Mouse (Mus musculus): Measurements from ENCODE around the gene 1700102P08Rik.

1700102P08Rik gene

DNA sequence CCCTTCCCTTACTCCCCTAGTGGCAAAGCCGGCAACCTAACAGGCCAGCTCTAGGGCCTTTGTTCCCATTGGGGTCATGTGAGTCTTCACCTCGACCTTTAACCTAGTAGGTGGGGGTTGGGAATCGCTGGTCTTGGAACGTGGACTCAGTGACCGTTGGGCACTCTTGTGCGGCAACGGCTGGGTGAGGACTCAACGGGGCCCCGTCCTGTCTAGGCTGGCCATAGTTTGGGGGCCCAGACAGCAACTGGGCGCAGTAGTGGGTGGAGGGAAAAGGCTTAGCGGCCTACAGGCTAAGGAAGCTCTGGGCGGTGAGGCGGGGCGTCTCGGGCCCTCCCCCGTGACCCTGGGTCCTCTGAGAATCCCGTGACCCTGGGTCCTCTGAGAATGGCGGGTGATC, at the start of gene 1700102P08Rik:
Gene 1700102P08Rik (plus strand): TSS at position 130 of the 400 bp plus-strand sequence.
- no peak for DNase-seq (ENCODE audit: low spot score)

GRCm38 (mm10) chr9:108343331-108343730, 49.3 kb upstream of the 1700102P08Rik start:
- peak; percentile 21 for DNase-seq (ENCODE audit: low spot score)

DNA sequence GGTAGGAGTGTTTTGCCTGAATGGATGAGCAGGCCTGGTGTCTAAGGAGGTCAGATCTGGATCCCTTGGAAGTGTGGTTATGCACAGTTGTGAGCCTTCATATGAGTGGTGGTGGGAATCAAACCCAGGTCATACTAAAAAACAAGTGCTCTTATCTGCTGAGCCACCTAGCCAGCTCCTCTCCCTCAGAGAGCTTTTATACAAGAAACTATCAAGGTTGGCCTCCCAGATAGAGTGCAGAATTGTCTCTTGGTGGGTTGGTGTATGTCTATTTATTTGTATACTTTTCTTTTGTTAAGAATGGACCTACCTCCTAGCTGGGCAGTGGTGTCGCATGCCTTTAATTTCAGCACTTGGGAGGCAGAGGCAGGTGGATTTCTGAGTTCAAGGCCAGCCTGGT, 48.8 kb upstream of the 1700102P08Rik start:
- no peak for DNase-seq (ENCODE audit: low spot score)

- DNase-seq (ENCODE audit: low spot score), result no peak
Measured at GRCm38 (mm10) chr9:108344471-108344870, 48.1 kb upstream of the 1700102P08Rik start.

- peak; percentile 63 for DNase-seq (ENCODE audit: low spot score)
Measured at GRCm38 (mm10) chr9:108347024-108347423, 45.6 kb upstream of the 1700102P08Rik start.

DNA sequence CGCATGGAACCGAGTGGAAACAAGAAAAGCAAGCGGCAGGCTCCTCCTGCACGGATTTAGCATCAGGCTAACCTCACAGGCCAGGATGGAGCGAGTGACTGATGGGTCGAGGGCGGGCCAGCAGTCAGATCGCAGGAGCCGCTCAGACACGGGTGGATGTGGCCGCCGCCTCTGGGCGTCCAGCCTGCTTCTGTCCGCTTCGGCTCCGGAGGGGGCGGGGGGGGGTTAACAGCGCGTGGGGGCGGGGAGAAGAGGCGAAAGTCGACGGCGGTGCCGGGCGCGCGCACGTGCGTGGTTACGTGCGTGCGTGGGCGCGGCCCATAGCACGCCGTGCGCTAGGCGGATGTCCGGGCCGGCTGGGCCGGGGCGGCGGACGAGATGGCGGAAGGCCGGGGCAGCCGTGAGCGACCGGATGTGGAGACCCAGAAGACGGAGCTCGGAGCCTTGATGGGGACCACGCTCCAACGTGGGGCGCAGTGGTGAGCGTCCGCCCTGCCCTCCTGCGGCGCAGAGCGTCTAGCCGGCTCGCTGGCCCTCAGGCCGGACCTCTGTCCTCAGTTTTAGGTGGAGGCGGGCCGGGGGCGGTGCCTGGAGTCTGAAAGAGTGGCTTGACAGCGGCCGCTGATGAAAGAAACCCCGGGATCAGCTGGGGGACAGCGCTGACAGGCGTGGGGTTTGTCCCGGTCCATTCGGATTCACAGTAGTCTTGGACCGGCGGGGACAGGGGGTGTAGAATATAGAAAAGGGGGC, 44.9 kb upstream of the 1700102P08Rik start, which contains the start of gene Usp4:
Gene Usp4 (plus strand): TSS at position 314 of the 750 bp plus-strand sequence.
- DNase-seq (ENCODE audit: low spot score), result peak; percentile 89

GRCm38 (mm10) chr9:108348290-108348680, 44.3 kb upstream of the 1700102P08Rik start:
- peak; percentile 23 for DNase-seq (ENCODE audit: low spot score)

GRCm38 (mm10) chr9:108349727-108350126, 42.9 kb upstream of the 1700102P08Rik start:
- no peak for DNase-seq (ENCODE audit: low spot score)

DNA sequence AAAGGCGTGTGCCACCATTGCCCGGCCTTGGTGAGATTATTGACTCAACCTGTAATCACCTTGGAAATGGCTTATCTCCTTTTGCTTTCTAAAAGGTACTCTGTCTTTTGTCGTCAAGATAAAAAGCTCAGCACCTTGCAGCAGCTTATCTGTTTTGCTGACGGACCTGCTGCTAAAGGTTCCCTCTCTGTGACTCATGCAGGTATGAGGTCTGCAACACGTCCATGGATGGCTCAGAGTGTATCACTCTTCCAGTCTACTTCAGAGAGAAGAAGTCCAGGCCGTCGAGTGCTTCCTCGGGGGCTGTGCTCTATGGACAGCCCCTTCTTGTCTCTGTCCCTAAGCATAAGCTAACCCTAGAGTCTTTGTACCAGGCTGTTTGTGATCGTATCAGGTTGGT, 14.4 kb upstream of the 1700102P08Rik start:
- no peak for DNase-seq (ENCODE audit: low spot score)

GRCm38 (mm10) chr9:108378736-108379135, 13.9 kb upstream of the 1700102P08Rik start:
- no peak for DNase-seq (ENCODE audit: low spot score)

GRCm38 (mm10) chr9:108379294-108379693, 13.3 kb upstream of the 1700102P08Rik start:
- peak; percentile 10 for DNase-seq (ENCODE audit: low spot score)

GRCm38 (mm10) chr9:108381382-108381781, 11.2 kb upstream of the 1700102P08Rik start:
- DNase-seq (ENCODE audit: low spot score), result no peak

DNA sequence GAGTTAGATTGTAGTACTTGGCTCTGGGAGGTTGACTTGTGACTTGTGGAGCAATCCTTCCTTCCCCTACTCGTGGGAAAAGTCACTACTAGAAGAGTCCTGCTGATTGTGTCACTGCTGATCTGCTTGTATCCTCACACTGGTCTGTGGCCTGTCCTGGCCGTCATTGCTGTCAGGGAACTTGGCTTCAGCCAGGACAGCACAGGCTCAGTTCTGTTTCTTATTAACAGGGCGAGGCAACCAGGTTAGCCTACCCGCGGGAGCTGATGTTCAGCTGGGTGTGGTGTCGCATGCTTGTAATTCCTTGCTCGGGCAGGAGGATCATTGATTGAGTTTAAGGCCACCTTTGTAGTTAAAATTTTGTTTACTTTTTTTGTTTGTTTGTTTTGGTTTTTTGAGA, 7.6 kb upstream of the 1700102P08Rik start:
- DNase-seq (ENCODE audit: low spot score), result peak; percentile 14

GRCm38 (mm10) chr9:108386816-108387215, 5.8 kb upstream of the 1700102P08Rik start:
- DNase-seq (ENCODE audit: low spot score), result no peak

- DNase-seq (ENCODE audit: low spot score), result no peak
Measured at GRCm38 (mm10) chr9:108388601-108389000, 4.0 kb upstream of the 1700102P08Rik start.

DNA sequence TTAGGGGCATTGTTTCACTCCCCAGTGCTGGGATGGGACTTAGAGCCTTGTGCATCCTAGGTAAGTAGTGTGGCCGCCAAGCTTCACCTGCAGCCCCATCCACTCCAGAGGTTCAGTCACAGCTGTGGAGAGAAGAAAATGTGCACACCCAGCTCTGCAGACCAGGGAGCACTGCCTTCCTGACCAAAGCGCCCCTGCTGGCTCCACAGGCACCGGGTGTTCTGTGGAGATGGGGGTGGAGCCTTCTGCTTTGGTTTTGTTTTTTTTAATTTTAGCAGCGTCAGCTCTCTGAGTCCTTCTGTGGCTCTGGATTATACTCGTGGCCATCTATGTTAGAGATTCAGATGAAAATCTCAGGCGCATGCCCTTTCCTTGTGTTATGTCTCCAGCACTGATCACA, 3.4 kb upstream of the 1700102P08Rik start:
- no peak for DNase-seq (ENCODE audit: low spot score)

DNA sequence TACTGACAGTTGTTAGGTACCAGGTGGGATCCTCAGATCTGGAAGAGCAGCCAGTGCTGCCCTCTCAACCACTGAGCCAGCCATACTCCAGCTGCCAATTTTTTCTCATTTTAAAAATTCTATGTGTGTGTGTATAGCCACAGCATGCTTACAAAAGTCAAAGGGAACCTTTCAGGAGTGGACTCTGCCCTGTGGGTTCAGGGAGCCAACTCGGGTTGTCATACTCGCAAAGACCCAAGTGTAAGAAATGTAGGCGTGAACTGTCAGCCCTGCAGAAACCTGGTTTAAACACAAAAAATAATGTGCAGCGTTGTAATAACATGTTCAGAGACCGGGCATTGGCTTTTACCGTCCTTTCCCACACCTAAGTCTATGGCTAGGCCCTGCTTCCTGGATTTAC, 1.6 kb downstream of the 1700102P08Rik start:
- DNase-seq (ENCODE audit: low spot score), result no peak

- DNase-seq (ENCODE audit: low spot score), result no peak
Measured at GRCm38 (mm10) chr9:108395427-108395826, 2.8 kb downstream of the 1700102P08Rik start.

DNA sequence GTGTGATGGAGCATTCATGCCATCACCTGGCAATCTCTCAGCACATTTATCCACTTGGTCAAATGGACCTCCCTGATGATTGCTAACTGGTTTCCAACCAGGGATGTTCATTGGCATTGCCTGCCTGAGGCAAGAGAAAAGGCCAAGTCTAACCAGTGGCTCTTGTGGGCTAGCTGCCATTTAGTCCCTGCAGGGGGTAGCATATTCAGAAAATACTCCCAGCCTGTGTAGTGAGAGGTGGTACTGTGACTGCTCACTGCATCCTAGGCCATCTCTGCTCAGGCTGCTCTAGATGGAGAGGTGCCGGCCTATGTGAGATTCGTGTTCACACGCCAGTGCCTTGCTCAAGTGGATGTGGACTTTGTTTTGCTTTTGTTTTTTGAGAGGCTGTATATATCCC, 5.7 kb downstream of the 1700102P08Rik start:
- DNase-seq (ENCODE audit: low spot score), result no peak

DNA sequence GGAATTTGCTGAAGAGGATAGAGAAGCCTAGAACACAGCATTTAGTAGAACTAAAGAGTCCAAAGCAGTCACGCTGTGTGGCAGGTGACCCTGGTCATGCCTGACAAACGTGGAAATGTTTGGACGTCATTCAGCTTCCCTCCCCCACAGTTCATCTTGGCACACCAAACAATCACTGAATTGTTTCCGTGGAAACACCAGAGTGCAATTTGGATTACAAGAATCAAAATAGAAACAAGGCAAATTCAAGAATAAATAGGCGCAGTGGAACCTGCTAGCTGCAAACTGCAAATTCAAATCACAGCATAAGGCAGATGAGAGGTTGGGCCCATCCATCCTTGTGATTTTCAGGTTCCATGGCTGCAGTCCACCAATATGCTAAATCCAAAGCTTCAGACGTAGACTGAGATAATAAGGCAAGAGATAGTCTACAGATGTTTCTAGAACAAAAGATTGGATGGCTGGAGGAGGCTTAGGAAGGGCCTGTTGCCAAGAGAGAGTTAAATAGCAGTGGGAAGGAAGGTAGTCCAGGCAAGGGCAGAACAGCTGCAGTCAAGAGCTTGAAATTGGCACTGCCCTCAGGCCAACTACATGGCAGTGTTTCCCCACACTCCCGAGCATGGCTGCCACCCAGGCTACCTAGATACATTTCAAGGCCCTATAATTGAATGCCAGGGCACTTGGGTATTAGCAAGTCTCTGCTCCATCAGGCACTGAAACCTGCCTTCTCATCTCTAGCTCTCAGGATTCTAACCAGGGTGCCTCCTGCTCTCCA, 8.8 kb downstream of the 1700102P08Rik start:
- peak; percentile 10 for DNase-seq (ENCODE audit: low spot score)

GRCm38 (mm10) chr9:108403081-108403480, 10.5 kb downstream of the 1700102P08Rik start:
- DNase-seq (ENCODE audit: low spot score), result no peak

DNA sequence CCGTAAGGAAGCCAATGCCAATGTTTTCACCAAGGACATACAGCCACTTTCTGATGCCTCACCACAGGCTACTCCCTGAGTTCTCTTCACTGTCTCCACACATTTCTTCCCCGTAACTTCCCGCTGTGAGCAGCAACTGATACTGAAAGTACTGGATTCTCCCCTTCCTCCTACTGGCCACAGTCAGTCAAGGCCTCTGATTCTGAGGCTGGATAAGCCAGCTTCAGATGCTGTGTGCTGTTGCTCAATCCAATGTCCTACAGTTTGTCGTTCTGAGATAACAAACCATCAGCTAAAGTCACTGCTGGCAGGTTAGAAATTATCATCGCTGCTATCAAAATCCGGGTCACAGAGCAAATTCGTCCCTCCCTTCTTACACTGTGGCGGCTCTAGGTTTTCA, 11.8 kb downstream of the 1700102P08Rik start:
- DNase-seq (ENCODE audit: low spot score), result no peak

GRCm38 (mm10) chr9:108409535-108409934, 16.9 kb downstream of the 1700102P08Rik start:
- DNase-seq (ENCODE audit: low spot score), result no peak
